Mouse (Mus musculus): ENCODE results near the gene Iqch. TPM values are rescaled to one million over a fixed set of nuclear protein-coding genes. Genes with fewer than 3 reads are reported as not detected.

The Iqch gene
- total and polyA plus RNA-seq, 2 experiments, result 0.06 to 0.28 TPM

DNA sequence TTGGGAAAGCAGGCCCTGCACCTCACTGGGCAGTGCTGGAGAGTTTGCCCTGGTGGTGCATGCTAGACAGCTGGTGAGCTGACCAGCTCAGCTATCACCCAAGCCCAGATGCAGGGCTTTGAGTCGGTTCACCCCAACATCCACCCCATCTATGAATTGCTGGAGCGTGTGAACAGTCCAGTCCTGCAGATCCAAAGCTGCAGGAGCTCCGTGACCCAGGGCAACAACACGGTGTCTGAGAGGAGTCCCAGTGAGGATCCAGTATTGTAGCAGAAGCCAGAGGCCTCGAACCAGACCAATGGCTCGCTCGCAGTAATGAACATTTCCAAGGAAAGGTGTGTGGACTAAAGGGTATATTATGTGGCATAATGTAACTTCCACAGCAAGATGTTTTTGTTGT, 61.0 kb downstream of the Iqch start:
- Histone ChIP-seq H3K79me2 (ENCODE audit: control insufficient read depth, insufficient read depth, low read length) (no peaks in the 10 kb centered on the region), H3K4me3 (ENCODE audit: insufficient read depth, low read depth, low read length) (no peak overlapping the region), H3K27me3 (ENCODE audit: control insufficient read depth, insufficient read depth, low read length) (no peaks in the 10 kb centered on the region), H3K9ac (ENCODE audit: low read depth, low read length) (peak overlapping the region; percentile 23; the same call in 1 of the 2 replicates), H3K27ac (replicated peaks; ENCODE audit: insufficient read depth, low read depth, low read length) (peak overlapping the region; percentile 90), H3K4me1 (ENCODE audit: control insufficient read depth, insufficient read depth, low read length) (peaks cover 7% of the 10 kb centered on the region), H3K36me3 (ENCODE audit: control insufficient read depth, insufficient read depth, low read length) (no peaks in the 10 kb centered on the region)
- DNase-seq (ENCODE audit: extremely low read depth, low read depth, low spot score), result no peak
- 30% methylated on average over 7 of the region's 7 CpGs for whole genome bisulfite sequencing
- no peak for TF ChIP-seq POLR2A (IDR thresholded peaks at IDR 0.05; ENCODE audit: extremely low read depth, insufficient read depth, low read length)

- no peak overlapping the region for H3K9ac ChIP-seq (ENCODE audit: low read depth, low read length)
- H3K36me3 ChIP-seq (ENCODE audit: control insufficient read depth, insufficient read depth, low read length), result no peaks in the 10 kb centered on the region
- peaks cover 24% of the 10 kb centered on the region for H3K4me1 ChIP-seq (ENCODE audit: control insufficient read depth, insufficient read depth, low read length)
- H3K79me2 ChIP-seq (ENCODE audit: control insufficient read depth, insufficient read depth, low read length), result no peaks in the 10 kb centered on the region
- WGBS, result 89% methylated on average over 4 of the region's 4 CpGs
- no peak for DNase-seq (ENCODE audit: extremely low read depth, low read depth, low spot score)
- no peak overlapping the region for H3K27ac ChIP-seq (replicated peaks; ENCODE audit: insufficient read depth, low read depth, low read length)
- H3K27me3 ChIP-seq (ENCODE audit: control insufficient read depth, insufficient read depth, low read length), result no peaks in the 10 kb centered on the region
- TF ChIP-seq CTCF (IDR thresholded peaks at IDR 0.05; ENCODE audit: low read depth, low read length), result no peak
- TF ChIP-seq POLR2A (IDR thresholded peaks at IDR 0.05; ENCODE audit: extremely low read depth, insufficient read depth, low read length), result no peak
- H3K4me3 ChIP-seq (ENCODE audit: insufficient read depth, low read depth, low read length), result no peak overlapping the region
Observed at GRCm38 (mm10) chr9:63537489-63537888, 64.8 kb downstream of the Iqch start.

- Histone ChIP-seq H3K4me1 (ENCODE audit: control insufficient read depth, insufficient read depth, low read length) (peaks cover 16% of the 10 kb centered on the region; the same call in 1 of the 2 replicates), H3K27me3 (ENCODE audit: control insufficient read depth, insufficient read depth, low read length) (no peaks in the 10 kb centered on the region), H3K27ac (replicated peaks; ENCODE audit: insufficient read depth, low read depth, low read length) (peak overlapping the region; percentile 76), H3K79me2 (ENCODE audit: control insufficient read depth, insufficient read depth, low read length) (no peaks in the 10 kb centered on the region), H3K36me3 (ENCODE audit: control insufficient read depth, insufficient read depth, low read length) (no peaks in the 10 kb centered on the region), H3K9ac (ENCODE audit: low read depth, low read length) (no peak overlapping the region), H3K4me3 (ENCODE audit: insufficient read depth, low read depth, low read length) (no peak overlapping the region)
- TF ChIP-seq CTCF (IDR thresholded peaks at IDR 0.05; ENCODE audit: low read depth, low read length) (no peak), POLR2A (IDR thresholded peaks at IDR 0.05; ENCODE audit: extremely low read depth, insufficient read depth, low read length) (no peak)
- WGBS, result 20% methylated on average over 6 of the region's 6 CpGs
- peak; percentile 98 for DNase-seq (ENCODE audit: extremely low read depth, low read depth, low spot score)
Observed at GRCm38 (mm10) chr9:63535042-63535441, 67.3 kb downstream of the Iqch start.

DNA sequence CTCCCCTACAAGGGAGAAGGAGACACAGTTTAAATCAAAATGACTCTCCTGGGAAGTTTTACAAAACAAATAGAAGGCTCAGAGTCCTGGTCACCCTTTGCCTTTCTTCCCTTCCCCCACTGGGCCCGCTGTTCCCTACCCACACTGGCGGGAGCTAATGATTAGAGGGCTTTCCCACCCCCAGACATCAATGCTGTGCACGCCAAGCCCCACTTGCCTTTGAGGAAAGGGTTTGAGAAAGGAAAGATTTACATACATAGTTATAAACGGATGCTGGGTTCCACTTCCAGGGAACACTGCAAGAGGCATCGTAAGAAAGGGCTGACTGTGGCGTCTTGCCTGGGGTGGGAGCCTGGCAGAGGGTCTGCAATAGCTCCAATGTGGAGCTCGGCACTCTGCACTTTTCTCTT, 67.9 kb downstream of the Iqch start:
- no peaks in the 10 kb centered on the region for H3K79me2 ChIP-seq (ENCODE audit: control insufficient read depth, insufficient read depth, low read length)
- no peak overlapping the region for H3K4me3 ChIP-seq (ENCODE audit: insufficient read depth, low read depth, low read length)
- TF ChIP-seq CTCF (IDR thresholded peaks at IDR 0.05; ENCODE audit: low read depth, low read length) (no peak), POLR2A (IDR thresholded peaks at IDR 0.05; ENCODE audit: extremely low read depth, insufficient read depth, low read length) (no peak)
- WGBS, result 32% methylated on average over 7 of the region's 7 CpGs
- no peaks in the 10 kb centered on the region for H3K36me3 ChIP-seq (ENCODE audit: control insufficient read depth, insufficient read depth, low read length)
- no peaks in the 10 kb centered on the region for H3K27me3 ChIP-seq (ENCODE audit: control insufficient read depth, insufficient read depth, low read length)
- no peak overlapping the region for H3K9ac ChIP-seq (ENCODE audit: low read depth, low read length)
- H3K4me1 ChIP-seq (ENCODE audit: control insufficient read depth, insufficient read depth, low read length), result peaks cover 16% of the 10 kb centered on the region; the same call in 1 of the 2 replicates
- peak; percentile 95 for DNase-seq (ENCODE audit: extremely low read depth, low read depth, low spot score)
- peak overlapping the region; percentile 87 for H3K27ac ChIP-seq (replicated peaks; ENCODE audit: insufficient read depth, low read depth, low read length)

GRCm38 (mm10) chr9:63532966-63533711, 69.2 kb downstream of the Iqch start:
- H3K27ac ChIP-seq (replicated peaks; ENCODE audit: insufficient read depth, low read depth, low read length), result peak overlapping the region; percentile 49
- H3K27me3 ChIP-seq (ENCODE audit: control insufficient read depth, insufficient read depth, low read length), result no peaks in the 10 kb centered on the region
- H3K9ac ChIP-seq (ENCODE audit: low read depth, low read length), result no peak overlapping the region
- DNase-seq (ENCODE audit: extremely low read depth, low read depth, low spot score), result peak; percentile 93
- WGBS, result 15% methylated on average over 9 of the region's 9 CpGs
- no peak overlapping the region for H3K4me3 ChIP-seq (ENCODE audit: insufficient read depth, low read depth, low read length)
- H3K36me3 ChIP-seq (ENCODE audit: control insufficient read depth, insufficient read depth, low read length), result no peaks in the 10 kb centered on the region
- peaks cover 16% of the 10 kb centered on the region; the same call in 1 of the 2 replicates for H3K4me1 ChIP-seq (ENCODE audit: control insufficient read depth, insufficient read depth, low read length)
- TF ChIP-seq POLR2A (IDR thresholded peaks at IDR 0.05; ENCODE audit: extremely low read depth, insufficient read depth, low read length) (no peak), CTCF (IDR thresholded peaks at IDR 0.05; ENCODE audit: low read depth, low read length) (peak; percentile 76)
- no peaks in the 10 kb centered on the region for H3K79me2 ChIP-seq (ENCODE audit: control insufficient read depth, insufficient read depth, low read length)

- TF ChIP-seq CTCF (IDR thresholded peaks at IDR 0.05; ENCODE audit: low read depth, low read length), result no peak
- TF ChIP-seq POLR2A (IDR thresholded peaks at IDR 0.05; ENCODE audit: extremely low read depth, insufficient read depth, low read length), result no peak
- no peak overlapping the region for H3K9ac ChIP-seq (ENCODE audit: low read depth, low read length)
- no peak for DNase-seq (ENCODE audit: extremely low read depth, low read depth, low spot score)
- no peaks in the 10 kb centered on the region for H3K36me3 ChIP-seq (ENCODE audit: control insufficient read depth, insufficient read depth, low read length)
- H3K27me3 ChIP-seq (ENCODE audit: control insufficient read depth, insufficient read depth, low read length), result no peaks in the 10 kb centered on the region
- no peaks in the 10 kb centered on the region for H3K79me2 ChIP-seq (ENCODE audit: control insufficient read depth, insufficient read depth, low read length)
- 94% methylated on average over 2 of the region's 2 CpGs for WGBS
- no peak overlapping the region for H3K4me3 ChIP-seq (ENCODE audit: insufficient read depth, low read depth, low read length)
- no peak overlapping the region for H3K27ac ChIP-seq (replicated peaks; ENCODE audit: insufficient read depth, low read depth, low read length)
- H3K4me1 ChIP-seq (ENCODE audit: control insufficient read depth, insufficient read depth, low read length), result no peaks in the 10 kb centered on the region
Observed at GRCm38 (mm10) chr9:63523937-63524253, 78.4 kb downstream of the Iqch start.

Measured in liver, adult 2 months (tissue).